Mouse (Mus musculus) heart, embryonic 10.5 days (tissue): ENCODE measurements at regions not wholly inside any gene's neighbourhood (a gene's known extent, or its start where the extent isn't known, plus 50 kb on each side); places are given as distances from the start of the nearest gene placed in this dataset.
A peak's percentile ranks its signal among the peaks of the same experiment; 100 is the strongest.

ENCODE experiments used
- DNase-seq: peaks from one replicate; pipeline ENCODE4 v3.0.0-alpha.2; 2017; ENCODE audit warnings: low spot score
- H3K27ac ChIP-seq: fragments of 300-500 bp; sonication (generic); 2 replicates; pipeline ENCODE4 v1.5.1; 2016; ENCODE audit warnings: mild to moderate bottlenecking
- H3K27me3 ChIP-seq: fragments of 300-500 bp; sonication (generic); 2 replicates; pipeline ENCODE4 v1.6.1; 2016; ENCODE audit warnings: mild to moderate bottlenecking; ENCODE audit not compliant: poor library complexity, insufficient read depth, severe bottlenecking
- H3K36me3 ChIP-seq: fragments of 300-500 bp; sonication (generic); 2 replicates; pipeline ENCODE4 v1.6.1; 2016; ENCODE audit warnings: mild to moderate bottlenecking, moderate library complexity
- H3K4me1 ChIP-seq: fragments of 300-500 bp; sonication (generic); 2 replicates; pipeline ENCODE4 v1.6.1; 2016; ENCODE audit warnings: mild to moderate bottlenecking
- H3K4me3 ChIP-seq: fragments of 300-500 bp; sonication (generic); 2 replicates; pipeline ENCODE4 v1.5.1; 2016; ENCODE audit warnings: mild to moderate bottlenecking, moderate library complexity
- H3K9me3 ChIP-seq: fragments of 300-500 bp; sonication (generic); 2 replicates; pipeline ENCODE4 v1.6.1; 2016; ENCODE audit warnings: mild to moderate bottlenecking, moderate library complexity
- WGBS: fragments of 180-500 bp; shearing (Covaris S2); methylation state at CpG from one replicate; pipeline ENCODE4 v1.1.7; 2016; 5-methylcytosine and 5-hydroxymethylcytosine counted together

GRCm38 (mm10) chr13:53996867-53997266 is 58.6 kb downstream of the Drd1 start:
- no peak overlapping the region for H3K4me3 ChIP-seq
- H3K27ac ChIP-seq = no peak overlapping the region
- H3K36me3 ChIP-seq = no peaks in the 10 kb centered on the region
- DNase-seq = no peak
- H3K4me1 ChIP-seq = no peaks in the 10 kb centered on the region
- H3K9me3 ChIP-seq = no peaks in the 10 kb centered on the region
- H3K27me3 ChIP-seq = no peaks in the 10 kb centered on the region
- 69% methylated on average over 1 of the region's 1 CpGs for WGBS

DNA sequence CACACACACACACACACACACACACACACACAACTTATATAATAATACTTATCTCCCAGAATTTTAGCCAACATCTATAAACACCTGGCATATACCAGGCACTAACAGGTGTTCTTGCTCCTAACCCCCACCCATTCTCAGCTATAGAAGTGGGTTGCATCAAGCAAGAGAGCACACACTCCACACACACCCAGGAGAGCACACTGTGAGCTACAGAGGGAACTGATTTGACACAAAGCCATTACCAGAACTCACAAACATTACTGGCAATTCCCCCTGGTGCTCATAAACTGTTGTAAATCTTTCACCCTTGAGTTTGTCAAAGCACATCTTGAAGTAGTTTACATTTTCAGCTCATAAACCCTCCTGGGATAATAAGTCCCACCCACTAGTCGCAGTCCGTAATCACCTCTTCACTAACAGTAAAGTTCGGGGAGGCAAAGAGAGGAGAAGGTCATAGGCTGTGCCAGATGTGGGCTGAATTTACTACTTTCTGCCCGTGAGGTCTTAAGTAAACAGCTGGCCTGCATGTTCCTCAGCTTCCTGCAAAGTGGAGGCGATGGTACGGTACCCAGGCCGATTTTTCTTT is 62.5 kb downstream of the Drd1 start:
- no peaks in the 10 kb centered on the region for H3K4me1 ChIP-seq
- no peaks in the 10 kb centered on the region for H3K27me3 ChIP-seq
- H3K36me3 ChIP-seq = no peaks in the 10 kb centered on the region
- DNase-seq = no peak
- H3K9me3 ChIP-seq = no peaks in the 10 kb centered on the region
- no peak overlapping the region for H3K4me3 ChIP-seq
- 64% methylated on average over 7 of the region's 7 CpGs for WGBS
- no peak overlapping the region for H3K27ac ChIP-seq

DNA sequence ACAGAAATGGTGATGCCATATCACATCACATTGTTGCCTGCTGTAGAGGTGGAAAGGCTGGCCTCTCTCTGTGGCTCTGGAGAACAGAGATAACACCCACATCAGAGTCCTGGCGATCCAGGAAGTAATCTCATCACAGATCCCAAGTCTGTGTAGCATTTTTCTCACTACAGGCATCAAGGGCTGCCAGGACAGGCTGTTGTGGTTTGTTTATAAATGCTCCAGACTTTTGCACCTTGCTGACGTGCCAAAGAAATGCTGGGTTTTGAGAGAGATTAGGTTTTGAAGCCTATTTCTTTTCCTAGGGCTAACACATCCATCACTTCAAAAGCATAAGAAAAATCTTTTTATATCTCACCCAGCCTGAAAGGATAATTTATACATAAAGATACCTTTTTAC is 76.3 kb downstream of the Drd1 start:
- Histone ChIP-seq H3K36me3 (no peaks in the 10 kb centered on the region), H3K27ac (no peak overlapping the region), H3K4me3 (no peak overlapping the region), H3K27me3 (no peaks in the 10 kb centered on the region), H3K9me3 (no peaks in the 10 kb centered on the region), H3K4me1 (no peaks in the 10 kb centered on the region)
- DNase-seq = no peak
- 16% methylated on average over 2 of the region's 2 CpGs for WGBS

DNA sequence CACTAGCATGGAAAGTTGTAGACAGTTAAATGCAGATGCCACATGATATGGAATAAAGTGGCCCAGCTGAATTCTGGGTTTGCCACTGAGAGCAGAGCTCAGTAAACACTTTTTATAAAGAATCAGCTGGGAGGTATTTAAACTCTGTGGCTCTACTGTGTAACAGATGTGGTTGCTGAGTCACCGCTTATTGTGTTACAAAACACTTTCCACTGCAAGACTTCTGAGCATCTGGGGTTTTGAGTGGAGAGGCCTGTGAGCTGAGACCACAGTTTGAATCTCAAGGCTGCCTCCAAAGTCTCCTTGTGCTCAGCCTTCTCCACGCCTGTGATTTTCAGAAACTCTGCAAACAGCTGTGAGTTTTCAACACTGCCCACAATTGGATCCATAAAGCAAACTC is 86.1 kb downstream of the Drd1 start:
- Histone ChIP-seq H3K4me3 (no peak overlapping the region), H3K9me3 (peaks cover 4% of the 10 kb centered on the region; the same call in 1 of the 2 replicates), H3K4me1 (no peaks in the 10 kb centered on the region), H3K36me3 (no peaks in the 10 kb centered on the region), H3K27ac (no peak overlapping the region), H3K27me3 (no peaks in the 10 kb centered on the region)
- no peak for DNase-seq
- WGBS = 84% methylated on average over 2 of the region's 2 CpGs

GRCm38 (mm10) chr13:53956167-53956566 is 99.3 kb downstream of the Drd1 start:
- no peak overlapping the region for H3K4me3 ChIP-seq
- no peak overlapping the region for H3K27ac ChIP-seq
- H3K27me3 ChIP-seq = no peaks in the 10 kb centered on the region
- no peaks in the 10 kb centered on the region for H3K36me3 ChIP-seq
- 86% methylated on average over 15 of the region's 15 CpGs for WGBS
- no peaks in the 10 kb centered on the region for H3K4me1 ChIP-seq
- H3K9me3 ChIP-seq = no peaks in the 10 kb centered on the region
- peak; percentile 64 for DNase-seq

DNA sequence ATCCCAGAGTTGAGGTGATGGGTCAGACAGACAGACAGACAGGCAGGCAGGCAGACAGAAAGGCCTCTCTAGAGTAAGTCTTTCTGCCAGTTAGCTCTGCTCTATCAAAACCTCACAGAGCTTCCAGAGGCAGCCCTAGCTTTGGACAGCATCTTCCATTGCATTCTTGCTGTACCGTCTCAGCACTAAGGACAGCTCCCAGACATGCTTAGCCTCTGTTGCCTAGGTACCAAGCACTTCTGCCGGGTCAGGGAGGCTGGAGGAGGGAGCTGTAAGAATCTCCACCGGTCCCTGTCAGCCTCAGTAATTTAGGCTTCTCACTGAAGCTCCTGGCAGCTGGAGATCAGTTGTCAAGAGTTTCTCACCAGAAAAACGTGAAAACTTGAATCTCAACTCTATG is 107.4 kb downstream of the Drd1 start:
- Histone ChIP-seq H3K27me3 (no peaks in the 10 kb centered on the region), H3K36me3 (no peaks in the 10 kb centered on the region), H3K4me3 (no peak overlapping the region), H3K27ac (no peak overlapping the region), H3K9me3 (no peaks in the 10 kb centered on the region), H3K4me1 (no peaks in the 10 kb centered on the region)
- DNase-seq = peak; percentile 81
- 4% methylated on average over 4 of the region's 4 CpGs for WGBS

- Histone ChIP-seq H3K27ac (no peak overlapping the region), H3K27me3 (no peaks in the 10 kb centered on the region), H3K4me3 (no peak overlapping the region), H3K9me3 (no peaks in the 10 kb centered on the region), H3K4me1 (no peaks in the 10 kb centered on the region), H3K36me3 (no peaks in the 10 kb centered on the region)
- DNase-seq = no peak
- 74% methylated on average over 5 of the region's 5 CpGs for WGBS
These were observed 109.8 kb downstream of the Drd1 start for GRCm38 (mm10) chr13:53945681-53946080.

DNA sequence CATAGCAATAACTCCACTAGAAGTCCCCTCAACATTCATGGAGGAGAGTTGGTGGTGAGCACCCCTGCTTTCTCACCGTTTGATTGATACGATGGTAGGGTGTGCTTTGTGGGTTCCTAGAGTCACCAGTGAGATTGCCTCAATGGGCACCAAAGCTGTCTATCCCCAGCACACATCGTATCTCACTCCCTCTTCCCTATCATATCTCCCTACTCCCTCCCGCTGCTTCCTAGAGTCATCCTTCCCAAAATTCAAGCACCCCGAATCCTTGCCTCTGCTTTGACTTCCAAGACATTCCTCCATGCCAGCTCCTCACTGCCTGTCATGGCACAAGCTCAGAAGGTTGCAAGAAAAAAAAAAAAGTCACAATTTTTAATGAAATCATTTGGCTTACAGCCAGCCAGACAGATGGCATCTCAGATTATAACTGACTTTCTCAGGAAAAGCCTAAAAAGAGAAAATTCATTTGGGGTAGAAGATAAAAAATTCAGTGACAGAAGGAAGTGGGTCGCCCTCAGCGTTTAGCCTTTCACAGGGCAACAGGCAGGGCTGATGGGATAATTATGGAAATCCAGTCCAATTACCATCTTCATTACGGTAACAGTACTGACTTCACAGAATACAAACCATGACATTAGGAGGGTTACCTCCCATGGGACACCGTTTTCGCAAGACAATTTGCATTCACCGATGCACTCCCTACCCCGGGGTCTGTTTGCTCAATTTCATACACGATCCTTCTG is 114.3 kb downstream of the Drd1 start:
- Histone ChIP-seq H3K4me3 (no peak overlapping the region), H3K27ac (no peak overlapping the region), H3K4me1 (no peaks in the 10 kb centered on the region), H3K9me3 (no peaks in the 10 kb centered on the region), H3K27me3 (no peaks in the 10 kb centered on the region), H3K36me3 (no peaks in the 10 kb centered on the region)
- 87% methylated on average over 13 of the region's 13 CpGs for WGBS
- DNase-seq = no peak

DNA sequence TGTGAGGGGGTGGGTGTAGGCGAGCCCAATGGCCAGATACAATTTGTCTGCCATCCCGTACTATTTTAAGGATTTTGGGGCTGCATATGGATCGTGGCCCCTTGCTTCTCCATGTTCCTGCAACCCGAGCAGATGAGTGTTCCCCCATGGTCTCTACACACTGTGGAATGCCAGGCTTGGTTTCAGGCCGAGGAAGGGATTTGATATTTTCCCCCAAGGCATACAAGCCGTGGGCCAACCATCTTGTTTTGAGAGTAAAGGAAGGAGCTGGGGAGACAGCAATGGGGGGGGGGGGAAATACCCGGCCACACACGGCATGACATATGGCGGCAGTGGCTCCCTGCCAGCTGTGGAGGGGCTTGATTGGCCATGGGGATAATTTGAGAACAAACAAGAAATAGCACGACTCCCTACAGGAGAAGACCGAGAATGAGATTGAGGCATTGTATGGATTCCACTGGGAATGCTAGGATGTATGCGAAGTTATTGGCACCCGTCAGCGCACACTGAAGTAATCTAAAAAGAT is 120.3 kb downstream of the Drd1 start:
- no peaks in the 10 kb centered on the region for H3K27me3 ChIP-seq
- H3K4me1 ChIP-seq = no peaks in the 10 kb centered on the region
- no peak overlapping the region for H3K27ac ChIP-seq
- H3K4me3 ChIP-seq = no peak overlapping the region
- 89% methylated on average over 14 of the region's 14 CpGs for WGBS
- H3K36me3 ChIP-seq = no peaks in the 10 kb centered on the region
- no peak for DNase-seq
- no peaks in the 10 kb centered on the region for H3K9me3 ChIP-seq

DNA sequence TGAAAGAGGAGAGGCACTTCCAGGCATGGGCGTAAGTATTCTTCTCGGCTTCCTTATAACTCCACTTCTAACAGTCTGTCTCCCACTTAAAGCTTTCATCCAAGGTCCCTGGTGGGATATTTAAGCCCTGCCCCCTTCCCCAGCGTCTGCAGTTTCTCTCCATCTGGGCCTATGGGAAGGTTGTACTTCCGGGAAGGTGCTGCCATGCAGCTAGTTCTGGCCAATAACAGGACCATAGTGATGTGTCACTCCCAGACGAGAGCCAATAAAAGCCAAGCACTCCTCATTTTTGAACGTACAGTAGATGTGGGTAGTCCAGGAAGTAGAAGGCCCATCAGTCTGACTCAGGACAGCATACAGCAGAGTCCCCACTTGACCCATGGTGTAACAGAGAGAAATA is 121.0 kb downstream of the Drd1 start:
- Histone ChIP-seq H3K9me3 (no peaks in the 10 kb centered on the region), H3K27me3 (no peaks in the 10 kb centered on the region), H3K36me3 (no peaks in the 10 kb centered on the region), H3K4me3 (no peak overlapping the region), H3K4me1 (no peaks in the 10 kb centered on the region), H3K27ac (no peak overlapping the region)
- 75% methylated on average over 6 of the region's 6 CpGs for WGBS
- no peak for DNase-seq

DNA sequence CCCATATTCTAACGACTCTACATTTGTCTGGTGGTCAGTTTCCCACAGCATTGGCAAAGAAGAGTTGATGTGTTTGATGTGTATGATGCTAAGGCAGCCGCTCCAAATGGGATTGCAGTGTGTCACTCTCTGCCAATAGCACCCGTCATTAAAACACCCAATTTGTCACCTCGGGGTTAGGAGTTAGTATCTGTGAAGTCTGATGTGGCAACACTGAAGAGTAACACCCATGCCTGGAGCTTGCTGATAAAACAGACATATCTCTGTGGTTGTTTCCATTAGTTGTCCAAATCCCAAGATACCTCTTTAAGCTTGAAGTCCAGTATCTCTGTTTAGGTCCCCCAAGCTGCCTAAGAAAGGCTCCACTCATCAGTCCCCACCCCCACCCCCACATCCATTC is 129.4 kb downstream of the Drd1 start:
- no peak overlapping the region for H3K4me3 ChIP-seq
- H3K36me3 ChIP-seq = no peaks in the 10 kb centered on the region
- 66% methylated on average over 4 of the region's 4 CpGs for WGBS
- H3K9me3 ChIP-seq = no peaks in the 10 kb centered on the region
- H3K27me3 ChIP-seq = no peaks in the 10 kb centered on the region
- no peak overlapping the region for H3K27ac ChIP-seq
- H3K4me1 ChIP-seq = peaks cover 4% of the 10 kb centered on the region; the same call in 1 of the 2 replicates
- no peak for DNase-seq

DNA sequence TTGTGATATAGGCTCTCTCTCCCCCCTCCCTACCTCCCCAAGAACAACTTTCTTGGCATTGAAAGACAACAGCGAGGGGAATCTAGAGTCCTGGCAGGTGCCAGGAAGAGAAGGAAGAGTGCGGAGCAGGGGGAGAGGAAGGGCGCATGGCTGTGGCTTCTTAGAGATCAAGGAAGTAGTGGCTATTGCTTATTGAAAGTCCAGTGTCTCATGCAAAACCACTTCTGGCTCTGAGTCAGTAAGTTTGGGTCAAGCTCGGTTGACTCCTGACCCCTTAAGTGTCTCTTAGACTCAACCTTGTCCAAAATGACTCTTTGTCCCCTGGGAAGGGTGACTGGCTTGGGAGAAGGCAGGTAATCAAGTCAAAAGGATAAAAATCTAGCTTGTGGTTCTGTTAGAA is 131.1 kb downstream of the Drd1 start:
- Histone ChIP-seq H3K4me1 (peaks cover 13% of the 10 kb centered on the region; the same call in 1 of the 2 replicates), H3K27me3 (no peaks in the 10 kb centered on the region), H3K36me3 (no peaks in the 10 kb centered on the region), H3K9me3 (no peaks in the 10 kb centered on the region), H3K27ac (no peak overlapping the region), H3K4me3 (no peak overlapping the region)
- no peak for DNase-seq
- WGBS = 79% methylated on average over 4 of the region's 4 CpGs

DNA sequence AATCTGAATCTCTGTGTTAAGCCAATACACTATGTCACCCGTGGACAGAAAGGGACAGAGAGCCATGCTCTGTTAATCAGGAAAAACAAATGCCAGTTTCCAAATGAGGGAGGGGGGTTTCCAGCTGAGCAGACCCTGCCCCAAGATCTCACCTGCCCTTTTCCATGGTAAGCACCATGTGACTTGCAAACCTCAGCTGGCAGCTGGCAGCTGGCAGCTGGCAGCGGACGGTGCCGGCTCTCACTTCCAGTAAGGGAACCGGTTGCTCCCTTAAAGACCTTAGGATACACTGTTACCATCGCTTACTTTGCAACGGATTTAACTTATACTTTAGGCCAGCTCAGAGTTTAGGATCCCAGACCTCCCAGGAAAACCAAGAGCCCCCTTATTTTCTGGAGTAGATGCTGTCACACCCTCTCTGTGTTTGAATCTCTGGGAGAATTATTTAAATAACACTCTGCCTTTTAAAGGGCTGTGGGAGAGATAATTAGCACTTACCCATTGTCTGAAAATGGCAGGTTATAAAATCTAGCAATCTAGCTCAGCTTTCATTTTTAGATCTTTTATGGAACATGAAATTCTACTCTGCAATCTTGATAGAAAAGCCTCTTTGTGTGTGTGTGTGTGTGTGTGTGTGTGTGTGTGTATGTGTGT is 131.7 kb downstream of the Drd1 start:
- 83% methylated on average over 7 of the region's 7 CpGs for WGBS
- H3K36me3 ChIP-seq = no peaks in the 10 kb centered on the region
- DNase-seq = peak; percentile 50
- H3K4me1 ChIP-seq = peaks cover 13% of the 10 kb centered on the region; the same call in 1 of the 2 replicates
- H3K27me3 ChIP-seq = no peaks in the 10 kb centered on the region
- H3K4me3 ChIP-seq = no peak overlapping the region
- no peaks in the 10 kb centered on the region for H3K9me3 ChIP-seq
- no peak overlapping the region for H3K27ac ChIP-seq
